Mouse (Mus musculus) forelimb bud, embryonic 11.5 days (tissue): Measurements from ENCODE around the gene Gigyf2.

ENCODE experiments used
- DNase-seq: peaks from one replicate; pipeline ENCODE4 v3.0.0-alpha.2; 2012; ENCODE audit warnings: low read depth, low spot score

The Gigyf2 gene

DNA sequence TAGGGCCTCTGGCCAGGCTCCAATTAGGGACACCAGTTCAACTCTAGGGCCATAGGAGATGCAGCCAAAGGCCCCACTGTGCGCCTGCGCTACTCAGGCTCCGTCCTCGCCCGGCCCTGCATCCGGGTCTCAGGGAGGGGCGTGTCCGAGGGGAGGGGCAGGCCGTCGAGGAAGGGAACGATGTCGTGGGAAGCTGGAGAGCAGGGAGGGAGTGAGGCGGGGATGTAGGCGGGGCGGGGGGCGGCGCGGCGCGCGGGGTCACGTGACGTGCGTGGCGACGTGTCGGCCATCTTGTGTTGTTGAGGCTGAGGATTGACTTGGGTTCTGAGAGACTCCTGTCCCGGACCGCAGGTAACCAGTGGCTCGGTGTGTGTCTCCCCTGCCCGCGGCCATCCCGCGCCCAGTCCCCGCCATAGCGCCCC lies at the start of gene Gigyf2:
Gene Gigyf2, plus strand, starts transcription at position 257 of the 422 bp plus-strand sequence.
- DNase-seq = peak; percentile 94

DNA sequence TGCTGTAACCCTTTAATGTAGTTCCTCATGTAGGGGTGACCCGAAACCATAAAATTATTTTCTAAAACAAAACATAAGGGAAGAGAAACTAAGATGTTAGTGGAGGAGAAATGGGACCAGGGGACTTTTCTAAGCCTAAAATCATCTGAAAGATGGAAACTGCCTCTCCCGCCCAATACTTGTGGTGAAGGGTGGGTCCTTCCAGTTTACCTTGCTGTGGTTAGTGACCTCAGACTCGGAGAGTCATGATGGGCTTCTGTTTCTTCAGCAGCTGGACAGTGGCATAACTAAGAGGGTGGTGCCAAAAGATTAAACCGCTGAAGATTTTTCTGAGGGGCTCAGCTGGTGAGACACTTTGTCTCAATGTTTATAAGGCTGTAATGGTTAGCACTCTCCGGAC lies 46.5 kb upstream of the Gigyf2 start:
- DNase-seq = no peak

DNA sequence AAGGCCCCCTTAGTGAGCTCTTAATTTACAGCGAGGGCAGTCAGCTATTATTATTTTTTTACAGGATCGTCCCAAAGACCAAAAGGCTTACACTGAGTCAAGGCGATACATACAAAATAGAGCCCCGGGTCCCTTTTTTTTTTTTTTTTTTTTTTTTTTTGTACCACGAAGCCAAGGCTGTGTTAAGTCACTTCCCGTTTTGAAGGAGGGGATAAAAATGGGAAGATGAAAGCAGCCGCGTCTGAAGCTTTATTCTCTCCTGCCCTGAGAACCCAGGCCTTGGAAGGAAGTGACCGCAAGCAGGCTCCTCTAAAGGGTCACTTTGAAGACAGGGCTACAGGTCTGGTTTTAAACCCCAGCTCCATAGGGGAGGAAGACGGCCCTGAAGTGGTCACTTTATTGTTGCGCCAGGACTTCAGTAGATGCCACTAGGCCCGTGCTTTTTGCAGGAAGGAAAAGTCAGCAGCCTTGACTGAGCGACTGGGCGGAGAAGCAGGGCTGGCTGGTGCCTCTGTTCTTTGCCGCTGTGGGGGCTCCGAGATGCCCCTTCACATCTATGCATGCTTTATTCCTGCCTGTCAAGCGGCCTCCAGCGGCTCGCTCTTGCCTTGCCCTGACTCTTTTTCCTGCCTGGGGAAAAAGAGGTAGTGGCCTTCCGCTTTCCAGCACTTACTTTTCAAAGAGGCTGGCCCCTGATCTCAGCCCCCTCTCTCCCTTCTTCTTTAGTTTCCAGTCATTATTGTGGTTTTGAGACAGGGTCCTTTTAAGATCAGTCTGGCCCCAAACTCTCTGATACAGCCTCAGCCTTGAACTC lies 45.0 kb upstream of the Gigyf2 start:
- no peak for DNase-seq

DNA sequence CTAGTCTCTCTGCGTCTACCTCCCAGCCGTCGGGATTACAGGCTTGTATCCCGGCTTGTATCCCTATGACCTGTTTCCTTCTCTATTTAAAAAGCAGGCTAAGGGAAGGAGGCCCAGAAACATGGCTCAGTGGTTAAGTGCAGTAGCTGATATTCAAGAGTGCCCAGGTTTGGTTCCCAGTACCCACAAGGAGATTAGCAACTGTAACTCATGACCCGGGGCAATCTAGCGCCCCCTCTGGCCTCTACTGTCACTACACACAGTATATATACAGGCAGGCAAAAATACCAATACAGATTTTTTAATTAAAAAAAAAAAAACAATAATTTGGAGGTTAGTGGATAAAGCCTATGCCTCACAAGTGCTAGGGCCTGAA lies 44.4 kb upstream of the Gigyf2 start:
- no peak for DNase-seq

DNA sequence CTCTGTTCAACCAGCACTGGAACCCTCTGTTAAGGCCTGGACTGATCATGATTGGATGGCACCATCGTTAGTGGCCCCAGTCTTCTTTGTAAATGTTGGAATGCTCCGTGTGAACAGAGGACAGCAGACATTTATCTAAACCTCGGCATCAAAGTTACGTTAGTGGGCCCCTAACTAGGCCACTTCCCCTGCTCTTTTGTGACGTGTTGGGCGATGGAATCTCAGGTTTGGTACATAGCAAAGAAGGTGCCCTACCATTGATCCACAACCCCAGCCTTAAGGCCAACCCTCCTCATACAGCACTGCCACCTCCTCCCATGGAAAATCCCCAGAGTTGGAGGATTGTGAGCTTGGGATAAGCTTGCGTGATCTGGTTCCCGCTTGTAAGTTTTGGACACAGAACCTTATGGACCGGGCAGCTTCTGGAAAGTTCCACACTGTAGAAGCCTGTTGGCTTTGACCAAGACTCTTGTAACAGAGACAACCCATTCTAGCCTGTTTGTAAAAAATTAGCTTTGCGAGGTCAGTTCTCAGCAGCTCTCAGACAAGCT lies 43.3 kb upstream of the Gigyf2 start:
- no peak for DNase-seq

DNA sequence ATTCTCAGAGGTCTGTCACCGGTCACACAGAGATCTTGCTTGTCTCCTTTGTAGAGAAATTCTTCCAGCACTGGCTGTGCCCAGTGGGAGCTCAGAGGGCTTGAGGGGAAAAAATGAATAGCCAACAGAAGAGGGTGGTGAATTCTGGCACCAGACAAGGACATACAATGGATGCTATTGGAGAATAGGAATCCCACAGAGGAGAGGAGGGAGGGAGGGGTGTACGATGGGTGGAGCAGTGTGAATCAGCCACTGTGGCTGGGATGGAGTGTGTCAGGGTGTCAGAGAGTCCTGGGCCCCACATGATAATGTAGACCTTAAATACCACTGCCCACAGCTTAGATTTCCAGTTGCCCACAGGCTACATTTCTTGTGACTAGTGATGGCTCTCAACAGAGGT lies 39.7 kb upstream of the Gigyf2 start:
- DNase-seq = no peak

DNA sequence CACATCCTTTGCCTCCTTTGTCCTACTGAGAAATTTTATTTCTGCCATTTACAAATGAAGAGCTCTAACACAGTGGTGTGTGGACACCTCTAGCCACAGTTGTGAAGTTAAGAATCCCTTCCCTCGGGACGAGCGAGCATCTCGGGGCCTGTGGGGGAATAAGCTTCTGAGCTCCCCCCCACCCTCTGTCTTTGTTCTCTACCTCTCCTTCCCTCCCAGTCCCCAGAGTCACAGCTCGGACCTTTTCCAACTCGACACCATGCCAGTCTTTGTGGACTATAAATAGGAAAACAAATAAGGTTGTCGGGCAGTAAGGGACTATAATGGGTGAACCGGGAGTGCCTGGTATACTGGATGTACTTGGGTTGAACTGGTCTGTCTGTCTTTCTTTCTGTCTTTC lies 35.4 kb upstream of the Gigyf2 start:
- no peak for DNase-seq

DNA sequence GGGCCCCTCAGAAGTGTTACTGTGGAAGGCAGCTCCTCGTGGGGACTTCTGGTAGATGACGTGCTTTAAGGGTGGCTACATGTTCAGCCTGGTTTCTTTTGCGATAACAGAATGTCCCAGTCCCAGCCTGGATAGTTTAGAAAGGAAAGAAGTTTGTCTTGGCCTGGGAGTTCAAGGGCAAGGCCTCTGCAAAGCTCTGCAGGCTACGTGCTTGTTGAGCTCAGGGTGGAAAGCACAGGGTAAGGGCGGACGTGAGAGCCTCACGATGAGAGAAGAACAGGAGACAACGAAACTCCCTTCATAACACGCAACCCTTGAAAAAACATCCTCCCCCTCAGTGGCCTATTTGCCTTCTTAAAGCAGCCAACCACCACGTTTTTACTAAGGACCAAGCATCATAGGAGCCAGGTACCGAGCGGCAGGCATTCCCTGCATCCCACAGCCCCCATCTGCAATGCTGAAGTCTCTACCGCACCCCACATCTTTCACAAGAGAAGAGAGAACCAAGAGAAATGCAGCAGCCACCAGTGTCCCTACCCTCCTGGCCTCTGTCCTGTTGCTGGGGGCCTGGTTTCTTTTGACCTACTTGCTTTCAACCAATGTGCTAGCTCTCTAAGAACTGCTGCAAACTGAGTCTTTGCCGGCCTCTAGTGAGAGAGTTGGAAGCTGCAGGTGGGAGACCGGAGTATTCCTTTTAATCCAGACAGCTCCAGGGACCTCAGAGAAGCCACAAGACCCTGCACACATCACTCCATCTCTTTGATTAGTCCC lies 34.2 kb upstream of the Gigyf2 start:
- DNase-seq = peak; percentile 33

DNA sequence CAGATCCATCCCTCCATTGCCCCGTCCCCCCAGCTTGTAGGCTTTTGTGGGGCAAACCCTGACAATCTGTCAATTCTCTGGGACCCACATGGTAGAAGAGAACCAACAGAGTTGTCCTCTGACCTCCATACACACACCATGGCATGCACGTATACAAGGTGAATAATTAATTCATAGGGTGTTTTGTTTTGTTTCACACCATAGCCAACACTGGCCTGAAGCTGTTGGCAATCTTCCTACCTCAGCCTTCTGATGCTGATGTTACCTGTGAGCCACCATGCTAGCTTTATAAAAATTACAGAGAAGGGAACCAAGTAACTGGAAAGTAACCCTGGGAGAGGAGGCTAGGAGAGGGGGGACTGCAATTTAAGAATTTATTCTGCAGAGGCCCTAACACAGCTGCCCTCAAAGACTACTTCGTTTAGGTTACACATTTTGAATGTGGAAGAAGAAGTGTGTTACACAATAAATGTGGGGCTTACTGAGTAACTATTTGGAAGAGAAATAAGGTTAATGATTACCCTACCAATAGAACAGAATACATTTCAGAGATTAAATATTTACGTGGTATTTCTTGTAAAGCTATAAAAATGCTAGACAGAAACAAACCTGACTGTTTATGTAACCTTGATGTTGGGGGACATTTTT lies 32.6 kb upstream of the Gigyf2 start:
- no peak for DNase-seq

DNA sequence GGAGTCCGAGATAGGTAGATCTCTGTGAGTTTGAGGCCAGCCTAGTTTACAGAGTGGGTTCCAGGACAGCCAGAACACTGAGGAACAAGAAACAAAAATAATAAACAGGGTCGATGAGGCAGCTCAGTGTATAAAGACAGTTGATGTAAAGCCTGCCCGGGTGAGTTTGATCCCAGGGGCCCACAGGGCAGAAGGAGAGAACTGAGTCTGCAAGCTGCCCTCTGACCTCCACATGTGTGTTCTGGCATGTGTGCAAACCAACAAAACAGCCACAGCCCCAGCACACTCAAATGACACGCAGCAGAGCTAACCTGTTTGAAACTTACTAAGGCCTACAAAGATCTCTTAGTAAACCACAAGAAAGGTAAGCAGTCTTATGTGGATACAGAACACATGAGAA lies 31.8 kb upstream of the Gigyf2 start:
- DNase-seq = no peak

DNA sequence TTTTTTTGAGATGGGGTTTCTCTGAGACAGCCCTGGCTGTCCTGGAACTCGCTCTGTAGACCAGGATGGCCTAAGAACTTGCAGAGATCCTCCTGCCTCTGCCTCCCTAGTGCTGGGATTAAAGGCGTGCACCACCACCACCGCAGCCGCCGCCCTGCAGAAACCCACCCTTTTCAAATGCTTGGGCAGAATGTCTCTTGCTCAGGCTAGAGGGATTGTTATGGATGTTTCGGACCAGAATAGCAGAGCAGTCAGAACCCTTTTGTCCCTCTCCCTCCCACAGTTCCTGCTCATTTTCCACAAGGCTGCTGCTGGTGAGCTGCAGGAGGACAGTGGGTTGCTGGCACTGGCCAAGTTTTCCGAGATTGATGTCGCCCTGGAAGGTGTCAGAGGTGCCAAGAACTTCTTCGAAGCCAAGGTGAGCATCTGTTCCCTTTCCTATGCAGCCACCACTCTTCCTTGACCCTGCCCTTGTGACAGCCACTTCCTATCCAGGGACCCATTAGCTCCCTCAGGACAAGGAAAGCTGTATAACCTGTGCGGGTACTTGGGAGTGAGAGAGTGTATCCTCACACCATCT lies 29.4 kb upstream of the Gigyf2 start:
- no peak for DNase-seq

DNA sequence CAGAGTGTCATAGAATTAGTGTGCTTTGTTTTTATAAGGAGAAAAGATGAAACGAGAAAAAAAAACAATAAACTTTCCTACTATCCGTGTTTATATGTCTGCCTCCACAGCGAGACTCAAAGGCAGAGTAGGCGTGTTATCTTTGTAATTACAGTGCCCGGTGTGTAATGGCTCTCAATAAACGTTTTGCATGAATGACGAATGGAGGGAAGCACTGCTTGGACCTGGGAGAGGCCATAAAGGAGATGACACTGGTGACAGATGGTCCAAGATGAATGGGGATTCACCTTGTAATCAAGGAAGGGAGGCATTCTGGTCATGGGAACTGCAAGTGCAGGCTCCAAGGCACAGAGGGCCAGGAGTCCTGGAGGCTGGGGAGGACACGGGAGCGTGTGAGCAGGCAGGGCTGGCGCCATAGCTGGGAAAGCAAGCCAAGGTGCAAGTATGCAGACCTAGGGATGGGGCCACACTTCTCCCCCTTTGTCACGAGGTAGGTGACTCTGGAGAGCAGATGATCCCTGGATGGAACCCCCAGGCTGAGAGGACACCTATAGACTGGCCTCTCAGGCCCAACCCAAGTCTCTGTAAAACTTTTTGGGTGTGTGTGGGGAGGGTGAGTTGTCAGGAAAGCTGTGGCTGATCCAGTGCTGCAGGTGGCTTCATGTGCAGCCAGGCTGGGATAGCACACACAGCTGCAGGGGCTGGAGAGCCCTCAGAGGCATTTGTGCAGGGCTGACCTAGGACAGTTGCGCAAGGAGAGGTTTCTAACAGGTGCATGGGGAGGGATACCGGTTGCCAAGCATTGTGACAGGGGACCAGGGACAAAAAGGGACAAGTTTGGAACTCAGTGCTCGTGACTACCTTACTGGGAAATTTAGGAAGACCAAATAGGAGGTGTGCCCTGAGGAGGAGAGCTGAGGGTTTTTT lies 26.2 kb upstream of the Gigyf2 start:
- DNase-seq = no peak

DNA sequence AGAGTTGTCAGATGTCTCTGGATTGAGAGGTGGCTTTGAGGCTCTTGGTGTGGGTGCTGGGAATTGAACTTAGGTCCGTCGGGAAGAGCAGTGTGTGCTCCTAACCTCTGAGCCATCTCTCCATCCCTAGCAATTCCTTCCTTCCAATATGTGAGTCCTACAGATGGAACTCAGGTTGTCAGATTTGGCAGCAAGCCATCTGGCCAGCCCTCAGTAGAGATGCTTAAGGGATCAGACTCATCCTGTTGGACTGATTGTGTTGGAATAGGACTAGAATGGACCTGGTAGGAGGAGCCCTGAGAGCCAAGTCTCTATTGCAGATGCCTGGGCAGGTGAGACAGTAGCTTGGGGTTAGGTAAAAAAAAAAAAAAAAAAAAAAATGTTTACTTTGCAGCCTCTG lies 24.8 kb upstream of the Gigyf2 start:
- DNase-seq = no peak

DNA sequence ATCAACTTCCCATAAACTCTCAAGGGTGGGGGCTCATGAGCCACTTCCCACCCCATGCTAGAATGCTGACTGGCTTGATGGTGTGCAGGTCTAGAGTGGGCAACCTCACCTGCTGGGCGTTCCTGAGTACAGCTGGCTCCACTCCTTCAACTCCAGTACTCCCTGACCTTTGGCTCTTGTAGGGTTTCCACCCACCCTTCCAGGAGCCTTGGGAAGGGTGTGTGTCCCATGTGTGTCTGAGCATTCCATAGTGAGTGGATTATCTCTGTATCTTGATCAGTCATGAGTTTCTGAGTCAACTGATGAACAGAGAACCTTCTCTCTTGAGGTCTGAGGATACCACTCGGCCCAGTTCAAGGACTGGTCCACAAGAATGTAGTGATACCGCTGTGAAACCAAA lies 17.8 kb upstream of the Gigyf2 start:
- DNase-seq = no peak

DNA sequence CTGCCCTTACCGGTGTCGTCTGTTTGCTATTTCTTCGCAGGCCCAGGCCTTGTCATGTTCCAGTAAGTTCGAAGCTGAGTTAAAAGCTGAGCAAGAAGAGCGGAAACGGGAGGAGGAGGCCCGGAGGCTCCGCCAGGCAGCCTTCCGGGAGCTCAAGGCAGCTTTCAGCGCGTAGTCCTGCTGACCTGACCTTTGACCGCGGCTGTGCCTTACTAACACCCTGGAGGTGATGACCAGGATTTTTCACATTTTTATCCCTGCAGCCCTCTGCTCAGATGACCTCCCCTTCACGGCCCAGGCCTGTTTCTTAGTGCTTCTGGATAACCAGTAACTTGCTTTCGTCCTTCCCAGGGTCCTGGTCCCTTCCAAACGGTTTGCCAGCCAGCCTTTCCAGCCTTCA lies 17.2 kb upstream of the Gigyf2 start:
- no peak for DNase-seq

DNA sequence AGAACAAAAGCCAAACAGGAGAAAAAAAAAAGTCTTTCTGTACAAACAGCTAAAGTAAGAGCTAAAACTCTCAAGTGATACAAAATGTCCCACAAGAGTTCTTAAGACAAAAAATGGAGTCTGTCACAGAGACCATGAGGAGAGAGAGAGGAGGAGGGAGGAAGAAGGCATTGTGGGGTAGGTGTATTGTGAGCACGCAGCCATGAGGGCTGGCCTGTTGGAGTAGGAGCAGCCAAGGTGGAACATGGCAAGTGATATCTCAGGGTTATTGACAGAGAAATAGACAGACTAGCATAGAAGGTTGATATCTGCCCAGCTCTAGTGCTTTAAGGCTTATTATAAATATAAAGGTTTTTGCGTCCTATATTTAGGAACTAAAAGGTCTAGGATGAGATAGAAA lies 14.1 kb upstream of the Gigyf2 start:
- DNase-seq = no peak

DNA sequence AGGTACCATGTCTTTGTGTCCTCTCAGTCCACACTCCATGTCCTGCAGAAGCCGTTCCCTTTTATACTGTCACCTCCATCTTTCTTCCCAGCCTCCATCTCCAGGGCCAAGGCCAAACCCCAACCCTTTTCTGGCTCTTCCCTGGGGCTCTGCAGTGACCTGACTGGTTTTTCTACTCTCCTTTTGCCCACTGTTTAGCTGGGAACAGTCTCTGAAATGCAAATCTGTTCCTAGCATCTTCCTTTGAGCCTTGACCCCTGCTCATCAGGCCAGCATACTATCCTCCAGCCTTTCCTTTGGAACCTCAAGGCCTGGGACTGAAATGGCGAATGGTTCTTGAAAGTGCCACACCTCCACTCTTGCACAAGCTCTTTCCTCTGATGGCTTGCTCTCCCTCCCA lies 13.7 kb upstream of the Gigyf2 start:
- DNase-seq = no peak

DNA sequence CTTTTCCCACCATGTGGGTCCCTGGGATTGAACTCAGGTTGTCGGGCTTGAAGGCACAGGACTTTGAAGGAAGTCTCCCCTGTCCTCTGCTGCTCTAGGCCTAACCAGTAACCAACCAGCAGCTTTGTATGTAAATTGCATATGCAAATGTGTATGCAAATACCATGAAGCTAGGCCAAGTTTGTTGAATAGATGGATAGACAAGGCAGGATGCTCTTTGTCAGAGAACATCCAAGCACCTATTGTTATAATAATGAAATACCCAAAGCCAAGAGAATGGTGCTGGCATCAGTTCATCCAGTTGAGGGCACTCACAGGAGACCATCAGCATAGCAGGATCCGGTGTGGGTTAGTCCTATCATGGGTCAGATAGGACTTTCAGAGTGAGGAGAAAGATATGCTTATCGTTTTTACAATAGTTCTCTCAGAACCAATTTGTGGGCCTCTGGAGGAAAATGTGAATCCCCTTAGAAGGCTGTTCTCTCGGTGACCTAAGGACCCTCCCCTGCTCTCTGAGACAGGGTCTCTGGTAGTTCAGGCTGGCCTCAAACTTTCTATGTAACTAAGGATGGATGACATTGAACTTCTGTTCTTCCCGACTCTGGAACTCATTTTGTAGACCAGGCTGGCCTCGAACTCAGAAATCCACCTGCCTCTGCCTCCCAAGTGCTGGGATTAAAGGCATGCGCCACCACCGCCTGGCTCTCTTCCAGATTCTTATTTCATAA lies 12.8 kb upstream of the Gigyf2 start:
- DNase-seq = no peak

DNA sequence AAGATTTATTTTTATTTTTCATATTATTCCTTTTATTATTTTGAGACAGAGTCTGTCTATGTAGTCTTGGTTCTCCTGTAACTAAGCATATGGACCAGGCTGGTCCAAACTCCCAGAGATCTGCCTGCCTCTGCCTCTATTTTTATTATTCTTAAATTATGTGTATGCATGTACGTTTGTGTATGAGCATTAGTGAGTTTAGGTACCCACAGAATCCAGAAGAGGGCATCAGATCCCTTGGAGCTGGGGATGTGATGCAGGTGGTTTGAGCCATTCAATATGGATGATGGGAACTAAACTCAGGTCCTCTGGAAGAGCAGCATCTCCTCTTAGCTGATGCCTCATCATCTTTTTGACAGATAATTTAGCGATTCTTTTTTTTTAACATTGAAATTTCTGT lies 11.4 kb upstream of the Gigyf2 start:
- no peak for DNase-seq

DNA sequence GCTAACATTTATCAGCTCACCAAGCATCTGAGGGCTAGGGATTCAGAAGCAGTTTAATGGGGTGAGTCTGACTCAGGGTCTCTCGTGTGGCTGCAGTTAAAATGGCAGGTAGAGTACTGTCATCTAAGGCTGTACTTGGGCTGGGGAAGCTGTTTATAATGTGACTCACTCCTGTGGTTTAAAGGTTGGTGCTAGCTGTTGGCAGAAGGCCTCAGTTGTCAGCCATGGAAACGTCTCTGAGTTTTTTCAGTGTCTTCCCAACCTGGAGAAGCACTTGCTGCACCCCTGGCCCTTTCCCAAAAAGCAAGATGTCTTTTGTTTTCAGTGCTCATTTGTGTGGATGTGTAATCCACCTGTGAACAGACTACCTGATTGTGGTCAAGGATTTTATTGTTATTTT lies 10.9 kb upstream of the Gigyf2 start:
- DNase-seq = no peak
